Mouse (Mus musculus): ENCODE data around the gene Plekhh3. TPM values are rescaled to one million over a fixed set of nuclear protein-coding genes. Genes with fewer than 3 reads are reported as not detected.
A peak's percentile ranks its signal among the peaks of the same experiment; 100 is the strongest.
"Not testable (repeated sequence)": the region's sequence is repeated elsewhere in the genome, so short reads cannot be mapped to it uniquely, and the experiment has no call there.

Plekhh3 gene
- total RNA-seq, 2 experiments from 2014 or later: 15.0 to 15.3 TPM

- DNase-seq (ENCODE audit: low spot score in 2 of 2): not testable (repeated sequence)
Measured at GRCm38 (mm10) chr11:101124494-101124893, 46.7 kb downstream of the Plekhh3 start.

DNA sequence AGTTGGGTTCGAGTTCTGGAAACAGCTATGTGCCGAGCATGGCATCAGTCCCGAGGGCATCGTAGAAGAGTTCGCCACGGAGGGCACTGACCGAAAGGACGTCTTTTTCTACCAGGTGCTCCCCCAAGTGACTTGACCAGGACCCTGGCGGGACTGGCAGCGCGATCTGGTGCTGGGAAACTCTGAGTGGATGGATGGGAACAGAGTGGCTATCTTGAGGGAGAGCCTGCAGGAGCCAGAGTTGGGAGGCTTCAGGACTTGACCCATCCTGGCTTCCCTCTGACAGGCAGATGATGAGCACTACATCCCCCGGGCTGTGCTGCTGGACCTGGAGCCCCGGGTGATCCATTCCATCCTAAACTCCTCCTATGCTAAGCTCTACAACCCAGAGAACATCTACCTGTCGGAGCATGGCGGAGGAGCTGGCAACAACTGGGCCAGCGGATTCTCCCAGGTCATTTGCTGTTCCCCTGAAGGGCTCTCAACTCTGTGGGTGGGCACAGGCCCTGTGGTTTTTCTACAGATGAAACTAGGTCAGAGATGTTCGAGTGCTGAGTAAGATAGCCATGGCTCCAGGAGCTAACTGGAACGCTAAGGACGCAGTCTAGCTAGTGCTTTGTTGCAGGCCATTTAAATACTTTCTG is 50.5 kb downstream of the Plekhh3 start:
- no peak for DNase-seq (ENCODE audit: low spot score in 2 of 2)

DNA sequence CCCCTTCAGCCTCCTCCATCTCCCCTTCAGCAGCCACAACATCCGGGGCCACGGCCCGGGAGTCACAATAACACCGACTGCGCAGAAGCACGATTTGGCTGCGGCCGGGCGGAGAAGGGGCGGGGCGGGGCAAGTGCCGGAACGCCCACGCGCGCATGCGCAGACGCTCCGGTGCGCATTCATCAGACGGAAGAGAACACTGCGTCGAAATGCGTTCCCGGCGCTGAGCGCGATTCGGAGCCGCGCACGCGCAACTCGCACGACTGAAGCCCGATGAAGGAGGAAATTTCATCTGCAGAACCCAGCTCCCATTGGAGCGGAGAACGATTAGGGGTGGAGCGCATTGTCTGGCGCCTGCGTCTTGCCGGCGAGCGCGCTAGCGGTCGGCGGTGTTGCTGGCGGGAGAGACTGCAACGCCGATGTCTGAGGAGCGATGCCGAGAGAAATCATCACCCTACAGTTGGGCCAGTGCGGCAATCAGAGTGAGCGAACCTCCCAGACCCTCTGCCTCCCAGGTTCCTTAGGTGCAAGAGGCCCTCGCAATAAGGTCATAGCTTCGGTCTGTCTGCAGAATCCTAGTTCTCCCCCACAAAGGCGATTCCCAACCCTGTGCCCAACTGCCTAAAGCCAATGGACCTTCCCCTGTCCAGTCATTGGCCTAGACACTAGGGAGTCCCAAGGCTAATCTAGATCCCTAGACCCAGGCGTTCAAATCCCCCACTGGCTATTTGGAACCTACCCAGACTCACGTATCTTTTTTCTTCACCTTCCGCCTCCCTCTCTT is 51.2 kb downstream of the Plekhh3 start, which contains the start of the genes Retreg3 and Tubg1:
TSS of gene Retreg3 (minus strand) at position 133 of the 784 bp plus-strand sequence.
TSS of gene Tubg1 (plus strand) at position 178 of the 784 bp plus-strand sequence.
- peak; percentile 99 to 100 for DNase-seq (ENCODE audit: low spot score in 2 of 2)

DNA sequence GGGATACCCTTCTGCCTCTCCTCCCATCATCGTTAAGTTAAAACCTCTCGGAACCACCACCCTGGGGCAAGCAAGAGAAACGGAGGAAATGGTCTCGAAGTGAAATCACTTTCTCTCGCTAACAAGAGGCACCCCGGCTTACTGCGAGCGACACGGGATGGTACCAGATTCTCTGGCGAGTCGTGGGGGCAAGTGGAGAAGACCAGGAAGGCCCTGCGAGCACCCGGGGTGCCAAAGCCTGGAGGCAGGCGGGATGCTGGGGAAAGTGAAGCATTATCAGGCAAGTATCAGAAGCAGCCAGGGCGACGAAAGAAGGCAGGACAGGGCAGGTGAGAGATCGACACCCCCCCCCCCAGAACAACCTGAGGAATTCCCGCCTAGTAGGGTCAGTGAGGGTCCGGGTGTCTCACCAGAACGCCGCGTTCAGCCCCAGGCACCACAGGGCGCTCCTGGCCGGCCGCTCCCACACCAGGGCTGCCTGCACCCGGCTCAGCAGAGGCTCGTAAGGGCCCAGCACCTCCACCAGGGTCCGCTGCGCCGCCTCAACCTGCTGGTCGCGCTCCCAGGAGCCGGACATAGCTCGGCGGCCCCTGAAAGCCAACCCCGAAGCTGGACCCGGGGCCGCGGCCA is 51.9 kb downstream of the Plekhh3 start:
- no peak for DNase-seq (ENCODE audit: low spot score in 2 of 2)

- DNase-seq (ENCODE audit: low spot score in 2 of 2): no peak
Measured at GRCm38 (mm10) chr11:101118105-101118504, 53.0 kb downstream of the Plekhh3 start.

DNA sequence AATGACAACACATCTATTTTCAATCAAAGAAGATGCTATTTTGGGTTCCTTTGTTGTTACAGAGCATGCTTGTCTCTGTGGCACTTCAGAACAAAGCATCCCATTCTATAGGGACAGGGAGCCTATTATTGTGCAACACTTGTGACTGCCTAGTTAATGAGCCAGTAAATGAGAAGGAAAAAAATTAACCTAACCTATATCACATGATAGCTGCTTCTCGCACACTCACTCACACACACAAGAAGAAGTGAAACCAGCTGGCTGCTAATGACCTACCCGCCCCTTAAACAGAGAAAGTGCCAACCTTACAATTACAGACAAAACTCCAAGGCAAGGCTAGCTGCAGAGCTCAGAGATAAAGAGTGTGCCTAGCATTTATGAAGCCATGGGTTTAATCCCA is 55.6 kb downstream of the Plekhh3 start:
- no peak for DNase-seq (ENCODE audit: low spot score in 2 of 2)

Small RNAs within 50 kb of the gene (microRNA-seq; reads per million reads assigned to microRNA genes)
- 0 reads per million in 2 experiments for gene Gm27626

Other genes starting within 250 kb of the Plekhh3 start
- 10 to 100 TPM; 35.5 to 35.9 TPM for gene Stat3, start 231.8 kb downstream of the Plekhh3 start, total RNA-seq (2021)
- gene Cavin1, start 200.5 kb downstream of the Plekhh3 start, total RNA-seq (2021): 10 to 100 TPM; 15.8 to 16.0 TPM
- 100 to 1,000 TPM; 421 to 426 TPM for gene Atp6v0a1, start 161.9 kb downstream of the Plekhh3 start, total RNA-seq (2021)
- gene Naglu, start 101.3 kb downstream of the Plekhh3 start, total RNA-seq (2021): 1 to 10 TPM; 6.9 to 8.6 TPM
- 1 to 10 TPM in 1 of 2 experiments, under 1 TPM in 1; 0.66 to 1.5 TPM for gene Hsd17b1, start 92.9 kb downstream of the Plekhh3 start, total RNA-seq (2021)
- 10 to 100 TPM; 24.5 to 25.7 TPM for gene Coasy, start 88.8 kb downstream of the Plekhh3 start, total RNA-seq (2021)
- gene Mlx, start 84.1 kb downstream of the Plekhh3 start, total RNA-seq (2021): 10 to 100 TPM; 41.6 to 44.3 TPM
- gene Psmc3ip, start 75.9 kb downstream of the Plekhh3 start, total RNA-seq (2021): 1 to 10 TPM; 3.4 to 5.4 TPM
- gene Retreg3, start 51.5 kb downstream of the Plekhh3 start, total RNA-seq (2021): 10 to 100 TPM; 57.2 to 58.1 TPM
- 10 to 100 TPM; 43.7 to 46.5 TPM for gene Tubg1, start 51.4 kb downstream of the Plekhh3 start, total RNA-seq (2021)
- 10 to 100 TPM; 40.2 to 42.7 TPM for gene Tubg2, start 15.4 kb downstream of the Plekhh3 start, total RNA-seq (2021)
- gene Cntnap1, start 828 bp downstream of the Plekhh3 start, total RNA-seq (2021): 100 to 1,000 TPM; 154 to 162 TPM
- under 1 TPM in 1 of 2 experiments, not detected in 1; 0.18 TPM for gene Ccr10, start 4.1 kb upstream of the Plekhh3 start, total RNA-seq (2021)
- gene Ezh1, start 55.1 kb upstream of the Plekhh3 start, total RNA-seq (2021): 10 to 100 TPM; 79.0 to 84.0 TPM
- gene Ramp2, start 74.7 kb upstream of the Plekhh3 start, total RNA-seq (2021): 10 to 100 TPM; 62.2 to 72.8 TPM
- 10 to 100 TPM; 61.8 to 65.6 TPM for gene Vps25, start 82.4 kb upstream of the Plekhh3 start, total RNA-seq (2021)
- gene Wnk4, start 89.2 kb upstream of the Plekhh3 start, total RNA-seq (2021): 10 to 100 TPM in 1 of 2 experiments, 1 to 10 TPM in 1; 9.8 to 10.4 TPM
- under 1 TPM; 0.30 to 0.47 TPM for gene Cntd1, start 107.7 kb upstream of the Plekhh3 start, total RNA-seq (2021)
- gene Coa3, start 107.8 kb upstream of the Plekhh3 start, total RNA-seq (2021): 100 to 1,000 TPM; 102 to 103 TPM
- gene Becn1, start 130.9 kb upstream of the Plekhh3 start, total RNA-seq (2021): 100 to 1,000 TPM; 211 to 217 TPM
- gene Psme3, start 144.9 kb upstream of the Plekhh3 start, total RNA-seq (2021): 100 to 1,000 TPM; 118 to 127 TPM
- 1 to 10 TPM; 6.3 to 7.0 TPM for gene Aoc2, start 153.7 kb upstream of the Plekhh3 start, total RNA-seq (2021)
- gene Aoc3, start 159.3 kb upstream of the Plekhh3 start, total RNA-seq (2021): under 1 TPM; 0.36 to 0.47 TPM
- not detected for gene G6pc, start 196.2 kb upstream of the Plekhh3 start, total RNA-seq (2021)
- gene Aarsd1, start 246.3 kb upstream of the Plekhh3 start, total RNA-seq (2021): 10 to 100 TPM; 45.9 to 51.1 TPM